Mouse (Mus musculus) small intestine, adult 2 months (tissue): Measurements from ENCODE around the gene Washc4.

Source experiments
- CTCF ChIP-seq: fragments of 200-500 bp; IDR thresholded peaks from 2 replicates; pipeline ENCODE4 v1.5.1; 2012; ENCODE audit warnings: low read depth, mild to moderate bottlenecking, control low read depth, inconsistent platforms, low read length, moderate library complexity, mixed read lengths; ENCODE audit not compliant: insufficient replicate concordance, insufficient read length; ENCODE audit errors: extremely low read depth
- POLR2A ChIP-seq: fragments of 200-500 bp; IDR thresholded peaks from 2 replicates; pipeline ENCODE4 v1.6.1; 2012; ENCODE audit warnings: low read depth, mild to moderate bottlenecking, control low read depth, inconsistent platforms, low read length, moderate library complexity

GRCm38 (mm10) chr10:83565449-83566441 is 22.2 kb downstream of the Washc4 start:
- TF ChIP-seq POLR2A: no peak
- TF ChIP-seq CTCF: no peak
